Mouse (Mus musculus) lung, adult 18-20 months (tissue): ENCODE data around the gene Nme8.

ENCODE experiments used
- DNase-seq, 2 experiments: peaks; one replicate each; pipeline ENCODE4 v3.0.0; 2022; ENCODE audit warnings: mixed read lengths in 2 of 2

Gene Nme8

DNA sequence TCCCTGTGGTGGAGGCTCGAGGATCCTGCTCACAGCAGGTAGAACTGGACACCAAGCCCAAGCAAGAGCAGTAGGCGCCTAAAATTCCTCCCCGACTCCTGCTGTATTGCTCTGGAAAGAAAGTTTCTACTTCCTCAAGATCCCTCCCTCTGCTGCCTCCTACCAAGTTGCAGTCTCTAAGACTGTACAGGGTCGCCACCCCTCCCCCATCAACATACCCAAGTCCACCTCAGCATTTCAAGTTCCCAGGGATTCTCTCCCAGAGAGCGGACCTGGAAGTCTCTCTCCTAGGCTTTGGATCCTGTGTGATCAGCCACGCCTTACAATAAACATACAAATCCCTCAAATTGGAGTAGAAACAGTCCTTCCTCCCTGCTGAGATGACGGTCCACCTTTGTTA lies at the start of gene Nme8:
TSS of gene Nme8 (minus strand) at position 5 of the 400 bp plus-strand sequence.
- no peak for DNase-seq

DNA sequence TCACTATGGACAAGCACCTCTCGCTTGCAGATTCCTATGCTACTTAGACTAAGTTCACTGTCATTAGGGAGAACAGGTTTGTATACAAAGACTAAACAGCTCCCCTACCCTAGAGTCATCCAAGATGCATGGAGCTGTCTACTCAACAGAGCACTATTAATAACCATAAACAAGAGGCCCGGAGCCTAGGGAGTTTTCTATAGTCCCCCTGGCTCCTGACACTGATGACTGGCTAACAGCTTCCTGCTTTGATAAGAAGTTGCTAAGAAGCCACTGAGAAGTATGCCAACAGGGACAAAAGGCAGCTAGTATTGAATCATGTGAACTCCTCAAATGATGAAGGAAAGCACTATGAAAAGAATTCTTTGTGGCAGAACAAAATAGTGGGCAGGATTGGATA lies 48.1 kb upstream of the Nme8 start:
- no peak for DNase-seq

DNA sequence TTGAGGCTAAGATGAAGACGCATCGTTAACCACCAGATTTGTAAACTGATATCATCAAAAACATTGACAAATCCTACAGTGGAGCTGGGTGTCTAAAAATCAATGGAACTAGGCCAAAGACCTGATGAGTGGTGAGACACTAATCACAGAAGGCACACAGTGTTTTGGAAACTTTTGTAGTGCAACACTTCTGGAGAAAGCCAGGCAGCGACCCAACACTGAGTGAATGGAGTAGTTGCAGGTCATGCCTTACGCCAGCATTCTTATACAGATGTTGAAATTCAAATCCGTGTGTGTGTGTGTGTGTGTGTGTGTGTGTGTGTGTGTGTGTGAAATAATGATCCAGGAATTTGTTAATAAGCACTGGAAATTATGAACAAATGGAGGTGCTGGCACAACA lies 46.9 kb upstream of the Nme8 start:
- peak; percentile 21 to 41 for DNase-seq

DNA sequence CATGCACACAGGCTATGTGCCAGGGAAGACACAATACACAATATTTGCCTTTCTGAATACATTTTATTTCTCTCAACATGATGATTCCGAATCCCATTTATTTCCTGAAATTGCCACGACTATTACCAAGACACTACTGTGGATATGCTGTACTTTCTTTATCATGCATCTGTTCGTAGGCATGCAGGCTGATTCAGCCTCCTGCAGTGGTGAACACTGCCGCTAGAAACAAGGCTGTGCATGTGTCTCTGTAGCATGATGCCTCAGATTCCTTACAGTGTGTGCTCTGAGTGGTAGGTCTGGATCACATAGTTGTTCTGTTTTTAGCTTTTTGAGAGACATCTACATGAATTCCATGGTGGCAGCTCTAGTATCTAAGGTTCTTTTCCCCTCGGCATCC lies 37.0 kb upstream of the Nme8 start:
- DNase-seq: no peak

DNA sequence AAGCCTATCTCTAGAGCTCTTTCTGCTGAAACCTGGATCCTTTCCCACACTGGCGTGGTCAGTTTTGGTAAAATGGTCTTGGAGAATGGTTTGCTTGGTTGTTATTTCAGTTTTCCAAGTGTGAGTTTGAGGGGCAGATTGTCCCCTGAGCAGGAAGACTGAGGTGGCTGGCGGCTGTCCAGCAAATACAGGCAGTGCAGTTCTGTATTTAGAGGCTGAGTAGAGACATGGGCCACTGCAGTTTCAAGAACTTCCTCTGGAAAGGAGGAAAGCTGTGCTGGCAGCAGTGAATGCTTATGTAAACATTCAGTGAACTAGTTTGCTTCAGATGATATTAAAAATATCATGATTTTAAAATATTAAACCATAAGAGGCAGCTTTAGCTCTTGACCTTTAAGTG lies 33.2 kb upstream of the Nme8 start:
- peak; percentile 12 to 17 for DNase-seq

DNA sequence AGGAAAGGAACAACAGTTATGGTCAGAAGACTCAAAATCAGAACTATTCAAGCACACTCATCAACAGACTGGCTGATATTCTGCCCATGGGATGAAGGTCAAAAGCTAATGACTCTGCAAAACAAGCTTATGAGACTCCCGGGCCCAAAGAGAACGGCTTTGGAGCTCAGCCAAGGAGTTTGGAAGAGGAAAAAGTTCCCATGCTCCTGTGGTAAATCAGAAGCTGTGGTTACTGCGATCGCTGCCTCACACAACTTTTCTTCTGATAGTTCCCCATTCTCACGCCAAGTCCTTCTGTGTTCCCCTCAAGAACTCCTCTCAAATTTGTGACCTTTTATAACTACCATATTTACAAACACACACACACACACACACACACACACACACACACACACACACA lies 21.4 kb upstream of the Nme8 start:
- DNase-seq: no peak

DNA sequence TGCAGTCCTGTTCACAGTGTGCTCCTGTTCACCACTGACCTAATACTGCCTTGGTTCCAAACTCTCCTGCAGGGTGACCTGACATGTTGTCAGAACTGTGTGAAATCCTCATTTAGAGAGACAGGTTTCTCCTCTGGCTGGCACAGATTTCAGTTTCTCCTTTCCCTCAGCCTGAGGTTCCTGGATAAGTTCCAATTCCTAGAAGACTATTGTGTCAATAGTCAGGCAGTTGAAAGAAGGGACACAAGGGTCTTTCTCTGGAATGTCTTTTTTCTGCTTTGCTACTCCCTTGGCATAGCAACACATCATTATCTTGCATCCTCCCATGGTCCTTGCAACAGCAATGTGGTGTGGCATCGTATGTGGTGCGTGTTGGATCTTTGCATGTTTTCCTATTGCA lies 19.6 kb upstream of the Nme8 start:
- no peak for DNase-seq

DNA sequence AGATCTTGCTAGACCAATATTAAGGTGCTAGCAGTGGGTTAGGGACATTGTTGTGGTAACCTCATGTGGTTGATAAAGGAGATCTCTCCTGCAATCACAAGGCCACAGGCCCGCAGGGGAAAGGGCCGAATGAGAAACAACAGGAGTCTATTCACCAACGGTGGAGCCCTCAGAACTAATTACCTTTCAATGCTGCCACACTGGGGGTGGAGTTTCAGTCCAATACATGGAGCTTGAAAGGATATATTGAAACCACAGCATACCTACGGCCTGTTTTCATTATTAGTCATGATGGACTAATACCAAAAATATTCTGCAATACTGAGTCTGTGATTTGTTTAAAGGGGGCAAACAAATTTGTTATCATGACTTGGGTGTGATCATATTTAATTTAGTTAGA lies 6.2 kb upstream of the Nme8 start:
- DNase-seq: no peak

DNA sequence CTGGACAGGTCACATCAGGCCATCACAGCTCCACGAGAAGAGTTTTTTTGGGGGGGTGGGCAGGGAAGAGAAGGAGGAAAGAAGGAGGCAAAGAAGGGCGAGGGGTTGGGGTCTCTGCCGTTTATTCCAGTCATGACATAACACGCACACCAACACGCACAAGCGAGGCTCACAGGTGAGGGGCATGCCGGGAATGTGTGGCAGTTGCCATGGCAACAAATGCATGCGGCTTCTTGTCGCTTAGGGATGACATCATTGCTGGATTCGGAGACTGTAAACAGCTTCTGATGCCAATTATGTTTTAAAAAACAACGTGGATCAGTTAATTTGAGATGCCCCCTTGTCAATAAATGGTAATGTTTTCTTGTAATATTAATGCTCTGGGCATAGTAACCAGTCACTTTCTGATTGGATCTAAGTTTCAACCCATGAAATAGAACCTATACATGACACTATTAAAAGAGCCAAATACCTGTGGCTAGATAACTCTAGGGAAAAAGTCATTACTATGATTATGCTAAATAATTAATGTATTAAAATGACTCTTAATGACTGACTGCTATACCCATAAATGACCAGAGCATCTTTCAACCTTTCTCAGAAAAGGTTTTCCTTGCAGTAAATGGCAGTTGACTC lies 4.0 kb upstream of the Nme8 start:
- DNase-seq: no peak

DNA sequence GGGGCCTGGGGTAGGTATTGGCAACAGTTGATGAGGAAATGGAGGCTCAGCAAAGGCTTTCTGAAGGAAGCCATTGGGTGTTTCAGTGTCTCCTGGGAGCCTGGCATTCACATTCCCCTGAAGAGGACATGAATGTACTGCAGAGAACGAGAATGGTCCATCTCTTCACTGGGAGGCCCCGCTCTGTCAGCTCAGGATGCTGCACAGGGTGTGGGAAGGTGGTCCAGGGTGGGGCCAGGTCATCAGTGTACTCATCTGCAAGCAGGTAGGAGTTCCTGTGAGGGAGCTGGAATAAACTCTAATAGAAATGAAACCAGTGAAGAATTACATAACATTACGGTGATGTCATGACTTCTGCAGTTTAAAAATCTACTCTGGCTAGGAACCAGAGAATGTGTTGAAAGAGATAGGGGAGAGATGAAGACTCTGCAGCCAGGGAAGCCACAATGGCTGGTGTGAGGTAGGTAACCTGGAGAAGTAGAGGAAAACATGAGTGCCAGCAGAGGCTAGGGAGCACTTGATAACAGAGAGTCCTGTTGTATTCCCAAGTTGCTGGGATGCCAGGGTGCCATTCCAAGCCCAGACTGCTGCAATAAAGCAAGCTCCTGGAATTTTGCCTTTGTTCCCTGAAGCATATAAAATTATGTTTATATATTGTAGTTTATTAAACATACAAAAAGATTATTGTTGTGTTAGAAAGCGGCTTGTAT lies 3.3 kb upstream of the Nme8 start:
- DNase-seq: no peak

DNA sequence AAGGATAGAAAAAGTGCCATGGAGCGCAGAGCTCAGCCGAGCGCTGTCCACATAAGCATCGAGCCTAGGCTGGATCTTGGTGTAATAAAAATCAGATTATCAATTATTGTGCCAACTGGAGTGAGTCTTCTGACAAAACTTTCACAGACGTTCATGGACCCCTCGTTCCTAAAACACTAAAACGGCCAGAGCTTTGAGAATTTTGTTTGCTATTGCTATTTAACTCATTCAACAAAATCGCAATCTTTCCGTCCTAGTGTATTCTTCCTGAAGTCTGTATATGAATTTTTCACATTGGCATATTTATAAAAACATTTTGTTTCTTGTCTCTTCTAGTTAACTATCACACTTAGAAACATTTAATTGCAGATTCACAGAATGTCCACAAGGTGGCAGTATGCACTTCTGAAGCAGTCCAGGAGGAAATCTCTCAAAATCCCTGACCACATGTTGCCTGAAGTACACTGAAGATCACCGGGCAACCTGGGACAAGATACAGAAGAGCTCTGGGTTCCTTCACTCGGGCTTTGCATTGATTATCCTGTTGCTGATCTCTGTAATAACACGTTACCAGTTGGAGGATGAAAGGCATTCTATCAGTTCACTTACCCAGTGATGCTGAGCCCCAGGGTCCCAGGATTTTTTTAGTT lies 1.1 kb upstream of the Nme8 start:
- DNase-seq: no peak

DNA sequence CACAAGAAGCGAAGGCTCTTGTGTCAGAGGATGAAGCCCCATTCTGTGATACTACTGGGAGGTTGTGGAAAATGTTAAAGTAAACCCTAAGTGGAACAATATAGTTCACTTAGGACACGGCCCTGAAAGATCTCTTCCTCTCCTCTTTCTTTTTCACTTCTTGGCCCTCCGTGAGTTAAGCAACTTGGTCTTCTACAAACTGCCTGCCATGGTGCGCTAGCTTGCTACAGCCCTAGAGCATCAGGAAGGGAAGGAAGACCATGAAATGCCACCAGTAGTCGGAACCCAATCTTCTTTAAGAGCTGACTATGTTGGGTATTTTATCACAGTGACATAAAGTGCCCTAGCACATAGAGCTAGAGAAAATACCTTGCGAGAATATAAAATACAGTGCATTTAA lies 7.2 kb downstream of the Nme8 start:
- no peak for DNase-seq

DNA sequence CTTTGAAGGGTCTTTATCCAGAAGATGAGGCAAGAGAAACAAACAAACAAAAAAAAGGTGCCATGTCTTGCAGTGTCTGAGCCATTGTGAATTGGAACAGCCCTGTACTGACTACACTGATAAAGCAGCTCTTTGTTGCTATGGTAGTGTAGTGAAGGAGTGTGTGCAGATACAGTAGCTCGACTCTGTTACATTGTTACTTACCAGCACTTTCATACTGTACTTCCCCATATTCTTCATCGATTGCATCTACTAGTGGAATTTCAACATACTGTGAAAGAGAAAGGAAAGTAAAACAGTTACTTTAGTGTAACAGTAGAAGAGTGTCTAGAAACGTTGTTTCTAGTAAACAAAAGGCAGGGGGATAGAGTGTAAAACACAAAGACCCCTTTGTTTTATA lies 7.6 kb downstream of the Nme8 start:
- no peak for DNase-seq

DNA sequence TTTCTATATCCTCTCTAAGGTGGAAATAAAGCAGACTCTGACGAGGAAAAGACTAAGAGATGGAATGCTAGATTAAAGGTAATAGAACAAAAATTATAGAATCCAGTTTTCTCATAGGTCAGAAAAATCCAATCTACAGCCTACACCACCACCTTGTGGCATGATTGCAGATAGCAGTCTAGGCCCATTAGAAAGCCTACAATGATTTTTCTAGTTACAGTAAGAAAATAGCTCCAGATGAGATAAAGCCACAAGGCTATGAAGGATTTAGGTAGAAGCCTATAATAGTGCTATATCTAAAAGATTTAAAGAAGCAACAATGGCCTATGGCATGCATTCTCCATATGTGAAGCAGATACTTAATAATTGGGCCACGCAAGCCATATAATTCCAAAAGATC lies 13.6 kb downstream of the Nme8 start:
- DNase-seq: peak in 1 of 2 experiments; percentile 18

DNA sequence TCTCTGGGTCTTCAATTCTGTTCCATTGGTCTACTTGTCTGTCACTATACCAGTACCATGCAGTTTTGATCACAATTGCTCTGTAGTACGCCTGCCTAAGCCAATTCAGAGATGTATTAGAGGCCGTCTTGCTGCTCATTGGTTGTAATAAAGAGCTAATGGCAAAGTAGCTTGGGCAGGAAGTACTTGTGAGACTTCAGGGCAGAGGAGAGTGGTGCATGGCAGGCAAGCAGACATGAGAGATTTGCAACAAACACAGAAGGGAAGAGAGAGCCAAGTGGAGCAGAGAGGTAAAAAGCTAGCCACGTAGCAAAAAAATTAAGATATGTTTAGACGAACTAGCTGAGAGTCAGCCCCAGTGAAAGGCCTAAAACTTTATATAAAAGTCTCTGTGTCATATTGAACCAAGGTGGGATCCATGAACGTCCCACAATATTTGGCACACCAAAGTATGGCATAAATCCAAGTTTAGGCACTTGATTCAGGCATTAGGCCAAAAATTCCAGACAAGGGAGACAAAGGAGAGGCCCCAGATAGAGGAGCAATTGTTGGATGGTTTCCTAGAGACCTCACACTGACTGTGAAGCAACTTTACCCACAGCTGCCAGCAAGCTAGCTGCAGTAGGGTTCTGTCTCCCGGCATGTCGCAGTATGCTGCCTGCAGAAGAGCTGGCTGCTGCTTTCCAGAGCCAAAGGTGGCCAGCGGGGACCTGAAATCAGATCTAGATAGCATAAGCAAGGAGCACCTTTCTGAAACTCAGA lies 14.5 kb downstream of the Nme8 start:
- DNase-seq: peak in 1 of 2 experiments; percentile 10

DNA sequence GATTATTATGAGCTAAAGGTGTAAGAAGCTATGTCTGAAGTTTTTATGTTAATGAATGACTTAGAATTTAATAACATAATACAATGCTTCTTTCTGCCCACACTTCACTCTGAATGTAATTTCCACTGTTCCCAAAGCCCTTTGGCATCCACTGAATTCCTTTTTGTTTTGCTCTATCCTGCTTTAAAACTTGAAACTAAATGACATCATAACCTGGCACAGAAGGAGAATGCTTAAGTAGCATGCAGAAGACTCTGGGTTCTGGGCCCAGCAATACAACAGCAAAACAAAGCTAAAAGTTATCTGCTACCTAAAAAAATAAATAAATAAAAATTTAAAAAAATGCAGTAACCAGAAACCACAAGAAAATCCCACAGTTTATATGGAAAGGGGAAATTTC lies 23.0 kb downstream of the Nme8 start:
- no peak for DNase-seq

DNA sequence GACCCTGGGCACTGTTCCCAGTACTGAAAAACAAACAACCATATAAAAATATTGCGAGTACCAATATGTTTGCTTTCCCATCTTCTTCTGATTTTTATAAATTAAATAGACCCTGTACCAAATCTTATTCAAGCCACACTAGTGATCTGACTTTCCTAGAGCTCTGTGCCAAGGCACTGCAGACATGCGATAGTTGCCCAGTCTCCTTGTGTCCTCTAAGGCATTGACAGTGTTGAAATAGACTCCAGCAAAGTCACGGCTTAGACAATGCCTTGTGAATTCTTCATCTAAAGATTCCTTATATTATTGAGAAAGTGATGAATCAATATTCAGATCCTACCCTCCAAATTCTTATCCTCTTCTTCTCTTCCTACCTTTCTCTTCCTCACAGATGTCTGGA lies 23.6 kb downstream of the Nme8 start:
- no peak for DNase-seq

DNA sequence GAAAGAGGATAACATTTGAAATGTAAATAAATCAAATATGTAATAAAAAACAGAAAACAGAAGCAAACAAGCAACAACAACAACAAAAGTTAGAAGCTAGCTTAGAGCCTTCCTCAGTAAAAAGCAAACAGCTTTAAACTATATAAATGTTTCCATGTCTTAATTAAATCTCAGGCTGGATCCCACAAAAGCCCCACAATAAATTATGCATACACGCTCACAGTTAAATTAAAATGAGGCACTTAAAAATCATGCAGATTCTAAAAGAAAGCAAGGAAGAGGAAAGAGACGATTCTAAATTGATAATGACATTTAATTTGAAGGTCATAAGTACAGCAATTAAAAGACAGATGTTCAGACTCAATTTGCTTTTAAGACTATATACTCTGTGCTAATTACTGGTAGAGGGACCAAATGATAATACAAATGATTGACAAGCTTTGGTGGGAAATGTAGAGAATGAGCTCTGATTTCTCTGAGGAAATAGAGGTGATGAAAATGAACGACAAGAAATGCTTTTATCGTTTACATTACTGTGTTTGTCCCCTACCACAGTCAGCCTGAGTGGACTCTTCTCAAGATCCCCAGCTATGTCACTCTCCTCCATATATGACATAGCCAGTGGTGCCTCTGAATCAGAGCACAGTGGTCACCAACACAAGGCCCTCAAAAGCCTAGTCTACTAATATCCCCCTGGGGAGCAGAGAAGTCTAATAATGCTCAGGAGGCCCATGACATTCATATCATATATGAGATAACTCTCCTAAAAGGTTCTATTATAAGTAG lies 29.0 kb downstream of the Nme8 start:
- no peak for DNase-seq

DNA sequence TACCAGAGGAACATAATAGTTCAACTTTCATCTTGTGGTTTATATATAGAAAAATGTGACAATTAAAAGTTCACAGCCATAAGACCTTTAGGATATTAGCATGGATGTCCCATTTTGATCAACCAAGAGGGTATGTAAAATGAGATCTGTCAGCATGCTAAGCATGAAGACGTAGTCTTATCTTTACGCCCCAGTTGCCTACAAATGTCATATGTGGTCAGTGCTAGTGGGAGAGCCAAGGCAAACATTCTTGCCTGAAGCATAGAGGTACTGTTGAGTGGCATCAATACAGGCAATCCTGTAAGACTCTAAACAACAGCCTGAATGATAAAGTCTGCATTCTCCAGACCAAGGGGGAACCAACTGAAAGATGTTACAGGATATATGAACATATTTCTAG lies 45.2 kb downstream of the Nme8 start:
- no peak for DNase-seq

DNA sequence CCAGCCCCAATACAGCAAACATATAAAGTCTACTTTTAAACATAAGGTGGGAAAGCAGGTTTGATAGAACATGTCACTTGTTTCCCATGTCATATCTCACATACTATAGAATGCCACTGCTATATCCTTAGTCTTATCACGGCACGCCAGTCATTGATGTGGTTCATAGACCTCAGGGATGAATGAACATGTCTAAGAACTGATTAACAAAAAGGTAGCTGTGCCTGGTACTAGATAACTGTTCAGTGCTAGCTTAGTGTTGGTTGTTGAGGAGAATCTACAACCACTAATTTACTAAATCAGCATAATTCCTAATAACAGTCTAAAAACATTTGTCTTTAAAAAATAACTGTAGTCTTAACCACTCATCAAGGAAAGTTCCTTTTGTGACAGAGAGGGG lies 47.8 kb downstream of the Nme8 start:
- no peak for DNase-seq

DNA sequence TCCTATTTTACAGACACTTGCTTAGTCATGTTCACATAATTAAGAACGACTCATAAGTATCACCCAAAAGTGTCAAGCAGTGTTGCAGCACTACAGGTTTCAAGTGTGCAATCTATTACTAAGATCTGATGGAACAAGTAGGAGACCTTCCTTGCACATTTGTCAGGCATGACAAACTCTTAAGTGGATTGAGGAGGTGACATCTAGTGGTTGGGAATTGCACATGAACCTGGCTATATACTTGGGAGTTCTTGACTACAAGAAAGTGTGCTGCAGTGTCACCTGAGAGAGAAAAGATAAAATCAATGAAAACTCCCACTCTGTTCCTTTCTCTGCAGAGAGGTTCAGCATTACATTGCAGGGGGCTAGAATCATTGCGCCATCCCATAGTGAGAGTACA lies 53.4 kb downstream of the Nme8 start:
- DNase-seq: no peak

DNA sequence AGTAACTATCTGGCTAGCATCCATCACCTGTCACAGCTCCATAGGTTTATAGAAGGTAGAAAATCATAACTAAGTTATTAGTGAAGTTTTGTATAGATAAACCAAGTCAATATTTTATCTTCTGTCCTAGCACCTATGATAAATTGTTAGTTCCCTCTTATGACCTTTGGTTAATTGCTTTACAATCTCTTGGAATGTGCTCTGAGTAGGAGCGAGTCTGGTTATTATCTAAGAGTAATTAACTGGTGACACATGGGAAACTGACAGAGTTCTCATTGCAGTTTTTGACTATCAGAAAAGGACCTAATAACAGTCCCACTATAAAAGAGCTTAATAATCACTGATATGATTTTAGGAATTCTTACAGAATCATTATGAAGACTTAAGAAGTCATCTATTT lies 54.1 kb downstream of the Nme8 start:
- DNase-seq: no peak
